ENCODE assay signal across 17 mouse cellular contexts in genomic region chr19:15761086-15761485, GRCm38 (mm10).
"Had no signal": no experiment of that assay in that cellular context is flagged by ENCODE, and none has a peak within 500 bp of the region (broad histone marks: within the 10 kb centered on the region; RNA-seq: fewer than 3 reads in every experiment).

No protein-coding gene starts in this region.

- H3K4me3 ChIP-seq: liver, embryonic 13.5 days; liver, embryonic 15.5 days; lung, embryonic 15.5 days; megakaryocyte, embryonic 14.5 days; neural tube, embryonic 12.5 days; stomach, embryonic 15.5 days had no signal

- DNase-seq: liver, embryonic 13.5 days; liver, postnatal 0 days; lung, adult 2 months; lung, postnatal 14 days; lung, postnatal 36 days; right cerebral cortex, postnatal 14 days; thymus, adult 2 months; thymus, postnatal 25 days; thymus, postnatal 4 days had no signal

- H3K4me1 ChIP-seq: liver, embryonic 13.5 days; liver, embryonic 15.5 days; lung, embryonic 15.5 days; megakaryocyte, embryonic 14.5 days; neural tube, embryonic 12.5 days; stomach, embryonic 15.5 days had no signal

- H3K36me3 ChIP-seq: liver, embryonic 13.5 days; liver, embryonic 15.5 days; lung, embryonic 15.5 days; neural tube, embryonic 12.5 days; stomach, embryonic 15.5 days had no signal

- H3K9me3 ChIP-seq: liver, embryonic 13.5 days; liver, embryonic 15.5 days; lung, embryonic 15.5 days; megakaryocyte, embryonic 14.5 days; neural tube, embryonic 12.5 days; stomach, embryonic 15.5 days had no signal

- H3K4me2 ChIP-seq: liver, embryonic 13.5 days; liver, embryonic 15.5 days; lung, embryonic 15.5 days; neural tube, embryonic 12.5 days; stomach, embryonic 15.5 days had no signal

- H3K27ac ChIP-seq: liver, embryonic 13.5 days; liver, embryonic 15.5 days; lung, embryonic 15.5 days; macrophage; neural tube, embryonic 12.5 days; stomach, embryonic 15.5 days; stomach, postnatal 0 days had no signal

- H3K27me3 ChIP-seq: liver, embryonic 13.5 days; liver, embryonic 15.5 days; lung, embryonic 15.5 days; megakaryocyte, embryonic 14.5 days; neural tube, embryonic 12.5 days; stomach, embryonic 15.5 days had no signal

- ATAC-seq: liver, postnatal 0 days; lung, postnatal 0 days had no signal

- H3K9ac ChIP-seq: liver, embryonic 13.5 days; liver, embryonic 15.5 days; liver, postnatal 0 days; lung, embryonic 15.5 days; neural tube, embryonic 12.5 days; stomach, embryonic 15.5 days had no signal
